Mouse (Mus musculus): Measurements from ENCODE around the gene Grm5. TPM values are rescaled to one million over a fixed set of nuclear protein-coding genes. Genes with fewer than 3 reads are reported as not detected.

The Grm5 gene
- polyA plus RNA-seq, 1 experiment from 2014 or later = 25.1 TPM

GRCm38 (mm10) chr7:87718631-87719030 is 134.7 kb downstream of the Grm5 start:
- no peak for ATAC-seq (ENCODE audit: low FRiP score)
- no peaks in the 10 kb centered on the region for H3K36me3 ChIP-seq
- H3K27me3 ChIP-seq = no peaks in the 10 kb centered on the region
- H3K4me2 ChIP-seq = no peak overlapping the region
- H3K4me1 ChIP-seq (replicated peaks) = no peaks in the 10 kb centered on the region
- H3K9me3 ChIP-seq = no peaks in the 10 kb centered on the region
- no peak overlapping the region for H3K27ac ChIP-seq
- no peak overlapping the region for H3K4me3 ChIP-seq
- H3K9ac ChIP-seq = no peak overlapping the region
- WGBS = 61% methylated on average over 1 of the region's 1 CpGs

GRCm38 (mm10) chr7:87734511-87734910 is 150.5 kb downstream of the Grm5 start:
- no peaks in the 10 kb centered on the region for H3K36me3 ChIP-seq
- no peaks in the 10 kb centered on the region for H3K9me3 ChIP-seq
- no peaks in the 10 kb centered on the region for H3K4me1 ChIP-seq (replicated peaks)
- no peak for ATAC-seq (ENCODE audit: low FRiP score)
- no peak overlapping the region for H3K4me3 ChIP-seq
- H3K27me3 ChIP-seq = no peaks in the 10 kb centered on the region
- no peak overlapping the region for H3K9ac ChIP-seq
- no peak overlapping the region for H3K27ac ChIP-seq
- H3K4me2 ChIP-seq = no peak overlapping the region

- H3K9ac ChIP-seq = no peak overlapping the region
- no peak overlapping the region for H3K4me3 ChIP-seq
- ATAC-seq (ENCODE audit: low FRiP score) = no peak
- WGBS = 39% methylated on average over 2 of the region's 2 CpGs
- no peaks in the 10 kb centered on the region for H3K9me3 ChIP-seq
- no peaks in the 10 kb centered on the region for H3K27me3 ChIP-seq
- no peaks in the 10 kb centered on the region for H3K36me3 ChIP-seq
- H3K27ac ChIP-seq = no peak overlapping the region
- H3K4me1 ChIP-seq (replicated peaks) = 0 out of 2 replicates have a peak, but pooled peaks cover 2% of the 10 kb centered on the region
- no peak overlapping the region for H3K4me2 ChIP-seq
Observed at GRCm38 (mm10) chr7:87761945-87762344, 178.0 kb downstream of the Grm5 start.

DNA sequence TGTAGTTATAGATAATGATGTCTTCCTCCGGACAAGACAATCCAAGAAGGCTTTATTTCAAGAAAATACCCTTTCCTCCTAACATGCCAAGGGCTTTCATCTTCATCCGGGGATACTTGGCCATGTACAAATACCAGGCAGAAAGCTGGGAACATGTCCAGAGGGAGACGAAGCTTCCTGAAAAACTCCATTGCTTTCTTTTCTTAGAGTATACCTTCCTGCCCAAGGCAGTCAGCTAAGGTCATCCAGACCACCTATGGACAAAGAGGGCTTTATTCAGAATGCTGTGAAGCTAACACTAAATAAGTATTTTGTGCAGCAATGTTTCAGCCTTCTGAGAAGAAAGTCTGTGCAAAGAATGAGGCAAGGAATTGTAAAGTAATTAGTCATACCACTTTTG is 178.4 kb downstream of the Grm5 start:
- Histone ChIP-seq H3K9ac (no peak overlapping the region), H3K27me3 (no peaks in the 10 kb centered on the region), H3K4me3 (no peak overlapping the region), H3K4me2 (no peak overlapping the region), H3K27ac (no peak overlapping the region), H3K9me3 (no peaks in the 10 kb centered on the region), H3K4me1 (replicated peaks) (0 out of 2 replicates have a peak, but pooled peaks cover 2% of the 10 kb centered on the region), H3K36me3 (no peaks in the 10 kb centered on the region)
- ATAC-seq (ENCODE audit: low FRiP score) = no peak
- WGBS = 32% methylated on average over 3 of the region's 3 CpGs

DNA sequence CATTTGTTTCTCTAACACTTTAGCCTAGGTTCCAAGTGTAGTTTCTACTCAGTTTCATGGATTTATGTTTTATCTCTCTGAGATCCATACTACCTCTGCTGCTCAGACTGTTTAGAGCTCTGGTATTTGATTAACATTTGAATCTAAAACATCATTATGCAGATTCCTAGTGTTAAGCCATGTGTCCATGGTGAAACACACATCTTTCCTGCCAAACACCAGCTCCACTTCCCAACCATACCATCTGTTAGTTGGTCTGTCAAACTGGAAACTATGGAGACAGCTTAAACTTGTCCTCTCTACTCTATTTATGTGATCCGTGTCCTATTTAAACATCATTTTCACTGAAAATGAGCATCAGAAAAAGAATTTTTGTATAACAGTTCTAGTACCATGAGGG is 203.6 kb downstream of the Grm5 start:
- Histone ChIP-seq H3K36me3 (no peaks in the 10 kb centered on the region), H3K9ac (no peak overlapping the region), H3K4me3 (no peak overlapping the region), H3K27ac (no peak overlapping the region), H3K4me1 (replicated peaks) (no peaks in the 10 kb centered on the region), H3K9me3 (no peaks in the 10 kb centered on the region), H3K4me2 (no peak overlapping the region), H3K27me3 (no peaks in the 10 kb centered on the region)
- ATAC-seq (ENCODE audit: low FRiP score) = no peak
- 87% methylated on average over 1 of the region's 1 CpGs for WGBS

DNA sequence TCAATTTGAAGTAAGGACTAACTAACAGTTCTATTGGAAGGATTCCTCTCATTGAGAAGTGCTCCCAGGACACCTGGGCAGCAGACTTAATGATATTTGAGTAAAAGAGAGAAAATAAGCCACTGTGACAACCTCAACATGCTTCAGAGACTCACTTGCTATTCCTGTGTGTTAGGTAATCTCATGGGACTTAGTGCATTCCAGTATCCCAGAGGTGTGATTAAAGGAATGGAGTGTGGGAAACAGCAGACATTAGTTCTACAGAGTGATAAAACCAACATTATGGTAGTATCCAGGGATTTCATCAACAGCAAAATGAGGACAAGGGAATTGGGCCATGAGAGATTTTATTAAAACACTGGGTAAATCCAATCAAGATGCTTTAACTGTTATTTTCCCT is 205.0 kb downstream of the Grm5 start:
- no peak overlapping the region for H3K27ac ChIP-seq
- no peaks in the 10 kb centered on the region for H3K36me3 ChIP-seq
- H3K9me3 ChIP-seq = no peaks in the 10 kb centered on the region
- no peak for ATAC-seq (ENCODE audit: low FRiP score)
- H3K9ac ChIP-seq = no peak overlapping the region
- H3K4me3 ChIP-seq = no peak overlapping the region
- H3K4me2 ChIP-seq = no peak overlapping the region
- no peaks in the 10 kb centered on the region for H3K27me3 ChIP-seq
- no peaks in the 10 kb centered on the region for H3K4me1 ChIP-seq (replicated peaks)

DNA sequence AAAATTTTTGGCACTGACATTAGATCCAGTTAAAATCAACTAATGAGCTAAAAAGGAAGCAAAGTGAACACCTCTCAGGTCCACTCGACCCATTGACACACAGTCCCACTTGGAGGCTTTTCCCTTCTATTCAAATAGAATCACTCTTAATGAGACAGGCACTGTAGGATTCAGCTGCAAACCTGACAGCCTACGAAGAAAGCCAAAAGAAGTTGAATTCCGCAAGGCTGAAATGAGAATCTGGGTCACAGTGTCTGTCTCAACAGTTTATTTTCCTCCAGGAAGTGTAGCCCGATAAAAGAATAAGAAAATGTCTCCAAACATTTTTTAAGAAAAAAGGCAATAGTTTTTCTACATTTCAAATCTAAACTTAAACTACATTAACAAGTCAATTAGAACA is 209.9 kb downstream of the Grm5 start:
- no peaks in the 10 kb centered on the region for H3K9me3 ChIP-seq
- no peak overlapping the region for H3K4me3 ChIP-seq
- no peak overlapping the region for H3K27ac ChIP-seq
- H3K36me3 ChIP-seq = no peaks in the 10 kb centered on the region
- no peak for ATAC-seq (ENCODE audit: low FRiP score)
- WGBS = 77% methylated on average over 4 of the region's 4 CpGs
- H3K4me1 ChIP-seq (replicated peaks) = no peaks in the 10 kb centered on the region
- H3K9ac ChIP-seq = no peak overlapping the region
- no peak overlapping the region for H3K4me2 ChIP-seq
- H3K27me3 ChIP-seq = no peaks in the 10 kb centered on the region

GRCm38 (mm10) chr7:87824898-87825297 is 240.9 kb downstream of the Grm5 start:
- Histone ChIP-seq H3K27me3 (no peaks in the 10 kb centered on the region), H3K4me2 (no peak overlapping the region), H3K36me3 (no peaks in the 10 kb centered on the region), H3K4me3 (no peak overlapping the region), H3K27ac (no peak overlapping the region), H3K4me1 (replicated peaks) (no peaks in the 10 kb centered on the region), H3K9me3 (no peaks in the 10 kb centered on the region), H3K9ac (no peak overlapping the region)
- no peak for ATAC-seq (ENCODE audit: low FRiP score)
- WGBS = 71% methylated on average over 1 of the region's 1 CpGs

DNA sequence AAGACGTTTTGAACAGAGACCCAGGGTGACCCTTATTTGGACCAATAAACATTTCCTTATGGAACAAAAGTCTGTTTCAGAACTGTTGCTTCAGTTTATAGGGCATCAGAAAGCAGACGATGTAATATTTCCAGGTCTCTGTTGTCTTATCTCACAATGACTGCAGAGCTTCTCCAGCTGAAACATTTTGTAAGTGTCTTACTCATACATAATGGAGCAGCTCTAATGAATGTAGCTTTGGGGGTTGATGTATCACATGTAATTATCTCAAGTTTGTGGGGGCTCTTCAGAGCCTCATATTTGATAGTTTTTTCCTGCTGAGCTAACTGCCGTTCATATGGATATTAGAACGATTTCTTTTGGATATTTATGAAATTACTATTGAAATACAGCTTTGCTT is 250.7 kb downstream of the Grm5 start:
- no peak overlapping the region for H3K4me3 ChIP-seq
- WGBS = 66% methylated on average over 4 of the region's 4 CpGs
- peak; percentile 57; the same call in 1 of the 2 replicates for ATAC-seq (ENCODE audit: low FRiP score)

GRCm38 (mm10) chr7:87838579-87838978 is 254.6 kb downstream of the Grm5 start:
- H3K27ac ChIP-seq = no peak overlapping the region
- no peak overlapping the region for H3K4me3 ChIP-seq
- no peaks in the 10 kb centered on the region for H3K36me3 ChIP-seq
- no peaks in the 10 kb centered on the region for H3K9me3 ChIP-seq
- no peaks in the 10 kb centered on the region for H3K4me1 ChIP-seq (replicated peaks)
- no peak overlapping the region for H3K9ac ChIP-seq
- H3K27me3 ChIP-seq = no peaks in the 10 kb centered on the region
- WGBS = 90% methylated on average over 1 of the region's 1 CpGs
- no peak for ATAC-seq (ENCODE audit: low FRiP score)
- H3K4me2 ChIP-seq = no peak overlapping the region

More for the DNA sequence above, 250.7 kb downstream of the Grm5 start:
- H3K4me2 ChIP-seq = no peak overlapping the region
- no peaks in the 10 kb centered on the region for H3K4me1 ChIP-seq (replicated peaks)
- no peak overlapping the region for H3K9ac ChIP-seq
- no peaks in the 10 kb centered on the region for H3K27me3 ChIP-seq
- no peak overlapping the region for H3K27ac ChIP-seq
- H3K9me3 ChIP-seq = no peaks in the 10 kb centered on the region
- H3K36me3 ChIP-seq = no peaks in the 10 kb centered on the region

DNA sequence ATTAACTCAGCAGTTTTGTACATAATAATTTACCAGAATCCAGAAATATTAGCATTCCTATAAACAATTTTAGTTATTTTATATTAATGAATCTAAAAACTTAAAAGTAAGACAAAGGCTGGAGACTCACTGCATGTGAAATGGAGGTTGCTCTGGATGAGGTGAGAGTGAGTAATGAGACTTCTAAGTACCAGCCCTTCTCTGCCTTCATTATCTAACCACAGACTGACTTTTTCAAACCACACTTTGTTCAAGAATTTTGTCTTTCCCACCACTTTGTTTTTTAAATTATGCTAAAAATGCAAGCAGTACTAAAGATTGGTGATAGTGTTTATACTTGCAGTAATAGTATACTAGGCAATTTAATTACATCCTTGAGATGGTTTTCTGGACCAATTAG is 259.5 kb downstream of the Grm5 start:
- H3K36me3 ChIP-seq = no peaks in the 10 kb centered on the region
- no peak overlapping the region for H3K4me3 ChIP-seq
- ATAC-seq (ENCODE audit: low FRiP score) = no peak
- H3K27ac ChIP-seq = no peak overlapping the region
- no peaks in the 10 kb centered on the region for H3K4me1 ChIP-seq (replicated peaks)
- H3K4me2 ChIP-seq = no peak overlapping the region
- H3K9me3 ChIP-seq = no peaks in the 10 kb centered on the region
- no peaks in the 10 kb centered on the region for H3K27me3 ChIP-seq
- no peak overlapping the region for H3K9ac ChIP-seq

DNA sequence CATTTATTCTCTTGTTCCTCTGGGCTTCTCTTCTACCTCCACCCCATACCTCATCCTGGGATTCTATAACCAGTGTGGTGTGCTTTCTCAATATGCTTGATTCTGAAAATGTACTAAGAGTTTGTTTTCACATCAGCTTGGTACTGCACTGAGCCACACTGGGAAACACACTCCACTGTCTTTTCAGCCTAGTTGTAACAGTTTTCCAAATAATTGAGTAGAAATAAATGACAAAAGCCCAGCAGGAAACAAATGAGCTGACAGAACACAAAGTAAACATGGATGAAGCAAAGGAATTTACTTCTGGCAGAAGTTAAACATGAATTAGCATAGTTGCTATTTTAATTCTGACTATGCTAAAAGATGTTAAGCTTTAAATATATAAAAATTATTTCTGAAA is 262.1 kb downstream of the Grm5 start:
- H3K9ac ChIP-seq = no peak overlapping the region
- no peak overlapping the region for H3K27ac ChIP-seq
- no peaks in the 10 kb centered on the region for H3K4me1 ChIP-seq (replicated peaks)
- no peak overlapping the region for H3K4me2 ChIP-seq
- no peak for ATAC-seq (ENCODE audit: low FRiP score)
- no peaks in the 10 kb centered on the region for H3K9me3 ChIP-seq
- H3K4me3 ChIP-seq = no peak overlapping the region
- no peaks in the 10 kb centered on the region for H3K36me3 ChIP-seq
- no peaks in the 10 kb centered on the region for H3K27me3 ChIP-seq

GRCm38 (mm10) chr7:87925956-87926355 is 342.0 kb downstream of the Grm5 start:
- ATAC-seq (ENCODE audit: low FRiP score) = peak; percentile 81
- Histone ChIP-seq H3K9me3 (no peaks in the 10 kb centered on the region), H3K4me1 (replicated peaks) (no peaks in the 10 kb centered on the region; the same call in 1 of the 2 replicates), H3K36me3 (no peaks in the 10 kb centered on the region), H3K9ac (no peak overlapping the region), H3K4me3 (no peak overlapping the region), H3K4me2 (no peak overlapping the region), H3K27ac (no peak overlapping the region), H3K27me3 (no peaks in the 10 kb centered on the region)
- WGBS = 42% methylated on average over 5 of the region's 5 CpGs

DNA sequence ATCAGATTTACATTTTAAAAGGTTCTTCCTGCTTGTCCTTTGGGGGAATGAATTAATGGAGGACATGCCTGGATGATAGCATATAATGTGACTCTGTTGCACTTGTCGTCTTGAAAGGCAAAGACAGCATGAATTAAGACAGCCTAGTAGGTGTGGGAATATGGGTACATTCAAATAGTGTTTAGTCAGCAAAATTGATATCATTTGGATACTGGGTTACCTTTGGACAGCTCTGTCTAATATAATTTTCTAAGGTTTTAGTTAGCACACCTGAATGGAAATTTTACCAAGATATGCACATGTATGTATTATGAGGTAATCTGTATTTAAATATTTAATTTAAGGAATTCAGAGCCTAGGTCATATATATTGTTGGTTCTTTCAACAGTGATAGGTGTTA is 353.4 kb downstream of the Grm5 start:
- Histone ChIP-seq H3K4me3 (no peak overlapping the region), H3K4me1 (replicated peaks) (no peaks in the 10 kb centered on the region), H3K4me2 (no peak overlapping the region), H3K9me3 (no peaks in the 10 kb centered on the region), H3K36me3 (no peaks in the 10 kb centered on the region), H3K27ac (no peak overlapping the region), H3K9ac (no peak overlapping the region), H3K27me3 (no peaks in the 10 kb centered on the region)
- no peak for ATAC-seq (ENCODE audit: low FRiP score)
- 19% methylated on average over 1 of the region's 1 CpGs for WGBS

Data from hindbrain, embryonic 13.5 days (tissue).